Mouse (Mus musculus): Measurements from ENCODE around the gene Arfgap3. TPM values are rescaled to one million over a fixed set of nuclear protein-coding genes. Genes with fewer than 3 reads are reported as not detected.
A peak's percentile ranks its signal among the peaks of the same experiment; 100 is the strongest.

Gene Arfgap3
- total and polyA plus RNA-seq, 2 experiments from 2014 or later = 31.0 to 59.3 TPM

- no peak overlapping the region for H3K9ac ChIP-seq (replicated peaks; ENCODE audit: low read length)
- peak; percentile 34 for DNase-seq (ENCODE audit: low spot score)
- 72% methylated on average over 13 of the region's 13 CpGs for WGBS
- H3K27me3 ChIP-seq (ENCODE audit: insufficient read depth, low read length) = no peaks in the 10 kb centered on the region
- peaks cover 16% of the 10 kb centered on the region; the same call in 1 of the 2 replicates for H3K36me3 ChIP-seq (ENCODE audit: insufficient read depth, low read length)
- no peak overlapping the region for H3K4me2 ChIP-seq (ENCODE audit: low read depth, low read length)
- ATAC-seq = no peak
- TF ChIP-seq CTCF (IDR thresholded peaks at IDR 0.05; ENCODE audit: low read depth) = no peak
- no peaks in the 10 kb centered on the region for H3K9me3 ChIP-seq (ENCODE audit: low read length)
- no peaks in the 10 kb centered on the region; the same call in 1 of the 2 replicates for H3K4me1 ChIP-seq (ENCODE audit: insufficient read depth, low read length)
- 0 out of 2 replicates have a peak overlapping the region, but pooled peaks have one; percentile 2 for H3K27ac ChIP-seq
- H3K4me3 ChIP-seq (ENCODE audit: low read length) = no peak overlapping the region
These were observed 46.2 kb downstream of the Arfgap3 start for GRCm38 (mm10) chr15:83303656-83304484.

GRCm38 (mm10) chr15:83299916-83300582 lies 50.0 kb downstream of the Arfgap3 start:
- no peaks in the 10 kb centered on the region; the same call in 1 of the 2 replicates for H3K4me1 ChIP-seq (ENCODE audit: insufficient read depth, low read length)
- H3K9ac ChIP-seq (replicated peaks; ENCODE audit: low read length) = no peak overlapping the region
- no peak overlapping the region for H3K27ac ChIP-seq
- no peaks in the 10 kb centered on the region for H3K9me3 ChIP-seq (ENCODE audit: low read length)
- H3K4me3 ChIP-seq (ENCODE audit: low read length) = no peak overlapping the region
- H3K27me3 ChIP-seq (ENCODE audit: insufficient read depth, low read length) = no peaks in the 10 kb centered on the region
- ATAC-seq = no peak
- no peak for TF ChIP-seq CTCF (IDR thresholded peaks at IDR 0.05; ENCODE audit: low read depth)
- no peak for DNase-seq (ENCODE audit: low spot score)
- no peak overlapping the region for H3K4me2 ChIP-seq (ENCODE audit: low read depth, low read length)
- no peaks in the 10 kb centered on the region; the same call in 1 of the 2 replicates for H3K36me3 ChIP-seq (ENCODE audit: insufficient read depth, low read length)
- 59% methylated on average over 10 of the region's 10 CpGs for WGBS

DNA sequence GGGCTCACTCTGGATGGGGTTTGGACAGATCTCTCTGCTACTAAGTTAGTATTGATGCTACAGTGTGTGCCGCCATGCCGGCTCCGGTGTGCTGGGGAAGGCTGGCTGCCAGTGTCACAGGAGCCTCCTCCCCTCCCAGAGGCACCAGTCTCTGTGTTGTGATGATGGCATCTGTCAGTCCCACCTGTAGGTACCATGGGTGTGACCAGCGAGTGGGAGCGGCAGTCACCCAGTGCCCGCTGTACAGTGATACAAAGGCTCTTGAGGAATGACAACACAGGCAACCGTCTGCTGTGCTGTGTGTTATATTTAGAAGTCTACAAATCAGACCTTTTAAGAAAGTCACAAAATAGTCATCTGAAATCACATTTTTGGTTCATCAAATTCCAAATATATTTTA lies 50.6 kb downstream of the Arfgap3 start:
- H3K27ac ChIP-seq = no peak overlapping the region
- H3K27me3 ChIP-seq (ENCODE audit: insufficient read depth, low read length) = no peaks in the 10 kb centered on the region
- no peak for TF ChIP-seq CTCF (IDR thresholded peaks at IDR 0.05; ENCODE audit: low read depth)
- H3K4me3 ChIP-seq (ENCODE audit: low read length) = no peak overlapping the region
- H3K4me2 ChIP-seq (ENCODE audit: low read depth, low read length) = no peak overlapping the region
- ATAC-seq = no peak
- H3K4me1 ChIP-seq (ENCODE audit: insufficient read depth, low read length) = no peaks in the 10 kb centered on the region; the same call in 1 of the 2 replicates
- H3K9ac ChIP-seq (replicated peaks; ENCODE audit: low read length) = no peak overlapping the region
- WGBS = 93% methylated on average over 7 of the region's 7 CpGs
- H3K36me3 ChIP-seq (ENCODE audit: insufficient read depth, low read length) = no peaks in the 10 kb centered on the region; the same call in 1 of the 2 replicates
- H3K9me3 ChIP-seq (ENCODE audit: low read length) = no peaks in the 10 kb centered on the region
- no peak for DNase-seq (ENCODE audit: low spot score)

- TF ChIP-seq CTCF (IDR thresholded peaks at IDR 0.05; ENCODE audit: low read depth) = peak; percentile 35
- no peaks in the 10 kb centered on the region for H3K9me3 ChIP-seq (ENCODE audit: low read length)
- ATAC-seq = no peak
- H3K27me3 ChIP-seq (ENCODE audit: insufficient read depth, low read length) = no peaks in the 10 kb centered on the region
- no peak overlapping the region for H3K9ac ChIP-seq (replicated peaks; ENCODE audit: low read length)
- H3K4me2 ChIP-seq (ENCODE audit: low read depth, low read length) = no peak overlapping the region
- no peak for DNase-seq (ENCODE audit: low spot score)
- H3K27ac ChIP-seq = no peak overlapping the region
- no peak overlapping the region for H3K4me3 ChIP-seq (ENCODE audit: low read length)
- H3K4me1 ChIP-seq (ENCODE audit: insufficient read depth, low read length) = no peaks in the 10 kb centered on the region; the same call in 1 of the 2 replicates
- no peaks in the 10 kb centered on the region; the same call in 1 of the 2 replicates for H3K36me3 ChIP-seq (ENCODE audit: insufficient read depth, low read length)
- WGBS = 82% methylated on average over 2 of the region's 2 CpGs
These were observed 51.2 kb downstream of the Arfgap3 start for GRCm38 (mm10) chr15:83298810-83299209.

DNA sequence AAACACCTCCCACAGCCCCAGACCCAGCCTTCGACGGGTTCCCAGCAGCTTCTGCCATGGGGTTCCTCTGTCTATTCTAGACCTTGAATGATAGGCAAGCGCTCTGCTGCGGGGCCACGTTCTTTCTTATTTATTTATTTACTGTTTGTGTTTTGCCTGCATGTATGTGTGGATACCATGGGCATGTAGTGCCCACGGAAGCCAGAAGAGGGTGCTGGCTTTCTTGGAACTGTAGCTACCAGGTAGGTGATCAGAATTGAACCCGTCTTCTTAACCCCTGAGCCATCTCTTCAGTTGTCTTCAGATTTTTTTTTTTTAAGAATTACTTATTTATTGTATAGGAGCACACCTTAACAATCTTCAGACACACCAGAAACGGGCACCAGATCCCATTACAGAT lies 51.7 kb downstream of the Arfgap3 start:
- Histone ChIP-seq H3K4me3 (ENCODE audit: low read length) (no peak overlapping the region), H3K36me3 (ENCODE audit: insufficient read depth, low read length) (no peaks in the 10 kb centered on the region; the same call in 1 of the 2 replicates), H3K27me3 (ENCODE audit: insufficient read depth, low read length) (no peaks in the 10 kb centered on the region), H3K9me3 (ENCODE audit: low read length) (no peaks in the 10 kb centered on the region), H3K4me1 (ENCODE audit: insufficient read depth, low read length) (no peaks in the 10 kb centered on the region), H3K4me2 (ENCODE audit: low read depth, low read length) (no peak overlapping the region), H3K9ac (replicated peaks; ENCODE audit: low read length) (no peak overlapping the region), H3K27ac (no peak overlapping the region)
- DNase-seq (ENCODE audit: low spot score) (no peak), ATAC-seq (no peak)
- 0 out of 2 replicates have a peak, but pooled peaks have one; percentile 20 for TF ChIP-seq CTCF (IDR thresholded peaks at IDR 0.05; ENCODE audit: low read depth)
- 84% methylated on average over 8 of the region's 8 CpGs for WGBS

DNA sequence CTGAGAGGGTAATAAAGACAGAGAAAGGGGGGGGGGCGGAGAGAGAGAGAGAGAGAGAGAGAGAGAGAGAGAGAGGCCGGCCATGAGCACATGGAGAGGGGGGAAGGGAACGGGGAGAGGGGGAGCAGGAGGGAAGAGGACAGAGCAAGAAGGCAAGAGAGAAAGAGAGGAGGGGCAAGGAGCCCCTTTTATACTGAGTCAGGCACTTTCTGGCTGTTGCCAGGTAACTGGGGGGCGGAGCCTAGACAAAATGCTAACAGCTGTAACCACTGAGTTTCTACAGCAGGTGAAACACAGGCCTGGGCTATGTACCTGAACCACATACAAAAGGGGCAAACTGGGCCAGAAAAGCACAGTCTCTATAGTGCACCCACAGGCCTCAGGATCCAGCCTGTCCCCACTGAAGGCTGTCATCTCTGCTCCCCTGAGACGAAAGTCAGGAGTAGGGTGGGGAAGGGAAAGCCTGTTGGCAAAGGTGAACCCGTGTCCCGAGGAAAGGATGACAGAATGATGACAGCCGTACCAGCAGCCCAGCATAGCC lies 53.2 kb downstream of the Arfgap3 start:
- WGBS = 53% methylated on average over 6 of the region's 8 CpGs
- Histone ChIP-seq H3K9me3 (ENCODE audit: low read length) (no peaks in the 10 kb centered on the region), H3K4me2 (ENCODE audit: low read depth, low read length) (no peak overlapping the region), H3K9ac (replicated peaks; ENCODE audit: low read length) (no peak overlapping the region), H3K27ac (no peak overlapping the region; the same call in 1 of the 2 replicates), H3K27me3 (ENCODE audit: insufficient read depth, low read length) (no peaks in the 10 kb centered on the region), H3K4me3 (ENCODE audit: low read length) (no peak overlapping the region), H3K36me3 (ENCODE audit: insufficient read depth, low read length) (no peaks in the 10 kb centered on the region), H3K4me1 (ENCODE audit: insufficient read depth, low read length) (no peaks in the 10 kb centered on the region)
- no peak for TF ChIP-seq CTCF (IDR thresholded peaks at IDR 0.05; ENCODE audit: low read depth)
- DNase-seq (ENCODE audit: low spot score) = peak; percentile 39
- ATAC-seq = peak; percentile 71

Data from hindbrain, postnatal 0 days (tissue).